Mouse (Mus musculus) olfactory bulb, adult 2 months (tissue): ENCODE results near the gene Pknox2.

Experiments used
- CTCF ChIP-seq: fragments of 200-500 bp; IDR thresholded peaks from 2 replicates; pipeline ENCODE4 v1.5.1; 2012; ENCODE audit warnings: low read depth, mild to moderate bottlenecking, low read length, moderate library complexity; ENCODE audit not compliant: insufficient read depth
- POLR2A ChIP-seq: fragments of 200-500 bp; IDR thresholded peaks from 2 replicates; pipeline ENCODE4 v1.6.1; 2012; ENCODE audit warnings: mild to moderate bottlenecking, low read depth, low read length, moderate library complexity; ENCODE audit not compliant: insufficient read depth

- no peak for TF ChIP-seq CTCF
- TF ChIP-seq POLR2A: no peak
Observed at GRCm38 (mm10) chr9:36850091-36850490, 297.1 kb downstream of the Pknox2 start.
